Comparison of ENCODE assay signal across 16 mouse cellular contexts in the genomic region with DNA sequence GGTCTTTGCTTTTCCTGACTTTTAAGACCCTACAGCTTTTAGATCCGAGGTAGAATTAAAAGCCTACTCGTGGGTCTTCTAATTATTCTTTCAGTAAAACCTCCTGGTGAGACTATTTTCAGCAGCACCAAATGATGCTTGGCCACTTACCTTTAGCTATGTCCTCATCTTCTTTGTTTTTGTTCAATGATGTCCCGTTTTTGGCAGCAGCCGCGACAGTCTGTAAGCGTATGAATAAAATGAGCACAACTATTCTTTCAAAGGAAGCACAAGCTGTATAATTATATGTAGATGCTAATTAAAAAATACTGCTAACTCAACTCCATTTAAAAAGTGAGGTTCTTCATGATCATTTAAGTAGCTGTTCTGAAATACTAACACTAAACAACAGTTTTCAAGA. TPM values are rescaled to one million over a fixed set of nuclear protein-coding genes. Genes with fewer than 3 reads are reported as not detected.
"Had no signal": no experiment of that assay in that cellular context is flagged by ENCODE, and none has a peak within 500 bp of the region (broad histone marks: within the 10 kb centered on the region; RNA-seq: fewer than 3 reads in every experiment).

No protein-coding gene starts in this region.

- H3K9ac ChIP-seq: kidney, embryonic 15.5 days; limb, embryonic 15.5 days; liver, embryonic 12.5 days; lung, embryonic 14.5 days; neural tube, embryonic 15.5 days had no signal

- H3K27ac ChIP-seq: kidney, embryonic 15.5 days; limb, embryonic 15.5 days; liver, embryonic 12.5 days; midbrain, embryonic 10.5 days; neural tube, embryonic 15.5 days had no signal

- H3K27me3 ChIP-seq: kidney, embryonic 15.5 days; limb, embryonic 15.5 days; liver, embryonic 12.5 days; neural tube, embryonic 15.5 days had no signal

- H3K9me3 ChIP-seq: kidney, embryonic 15.5 days; limb, embryonic 15.5 days; liver, embryonic 12.5 days; midbrain, embryonic 10.5 days; neural tube, embryonic 15.5 days had no signal

- DNase-seq: kidney, adult 2 months; kidney, postnatal 14 days; lung, embryonic 14.5 days; lung, postnatal 10 days; lung, postnatal 4 days; midbrain, embryonic 14.5 days; spleen, adult 18-20 months; thymus, adult 2 months; thymus, postnatal 25 days had no signal

- H3K4me1 ChIP-seq: limb, embryonic 15.5 days; liver, embryonic 12.5 days; neural tube, embryonic 15.5 days had no signal

- ATAC-seq: liver, embryonic 12.5 days had no signal

- H3K4me2 ChIP-seq: kidney, embryonic 15.5 days; limb, embryonic 15.5 days; liver, embryonic 12.5 days; lung, embryonic 14.5 days; neural tube, embryonic 15.5 days had no signal

- H3K4me3 ChIP-seq: kidney, embryonic 15.5 days; limb, embryonic 15.5 days; liver, embryonic 12.5 days; midbrain, embryonic 10.5 days; myocyte; neural tube, embryonic 15.5 days had no signal

RNA-seq across cellular contexts. Expression of a gene that starts 38.9 kb away (rescaled TPM):
- total RNA-seq: megakaryocyte, adult 5-6 weeks had no signal
